Mouse (Mus musculus) heart, embryonic 11.5 days (tissue): ENCODE measurements around the gene Prss57. TPM values are rescaled to one million over a fixed set of nuclear protein-coding genes. Genes with fewer than 3 reads are reported as not detected.

Experiments used
- ATAC-seq: fragments of 200-750 bp; cut with Nextera tagmentation; replicated peaks from 2 replicates; pipeline ENCODE4 v1.8.0; 2017; ENCODE audit warnings: moderate library complexity; ENCODE audit not compliant: insufficient number of reproducible peaks, low FRiP score, low TSS enrichment
- H3K27ac ChIP-seq: fragments of 300-500 bp; sonication (generic); 2 replicates; pipeline ENCODE4 v1.5.1; 2014; ENCODE audit warnings: mild to moderate bottlenecking, low read depth, low read length
- H3K27me3 ChIP-seq: fragments of 300-500 bp; sonication (generic); 2 replicates; pipeline ENCODE4 v1.6.1; 2014; ENCODE audit warnings: mild to moderate bottlenecking, low read length, mixed read lengths; ENCODE audit not compliant: control insufficient read depth, insufficient read depth
- H3K36me3 ChIP-seq: fragments of 300-500 bp; sonication (generic); 2 replicates; pipeline ENCODE4 v1.6.1; 2014; ENCODE audit warnings: mild to moderate bottlenecking, low read length, moderate library complexity, mixed read lengths; ENCODE audit not compliant: control insufficient read depth, insufficient read depth
- H3K4me1 ChIP-seq: fragments of 300-500 bp; sonication (generic); 2 replicates; pipeline ENCODE4 v1.6.1; 2014; ENCODE audit warnings: low read length; ENCODE audit not compliant: control insufficient read depth, insufficient read depth
- H3K4me2 ChIP-seq: fragments of 300-500 bp; sonication (generic); 2 replicates; pipeline ENCODE4 v1.6.1; 2014; ENCODE audit warnings: mild to moderate bottlenecking, moderate library complexity
- H3K4me3 ChIP-seq: fragments of 300-500 bp; sonication (generic); 2 replicates; pipeline ENCODE4 v1.5.1; 2014; ENCODE audit warnings: low read depth, low read length
- H3K9ac ChIP-seq: fragments of 300-500 bp; sonication (generic); 2 replicates; pipeline ENCODE4 v1.6.1; 2014; ENCODE audit warnings: mild to moderate bottlenecking, low read depth, low read length, moderate library complexity
- H3K9me3 ChIP-seq: fragments of 300-500 bp; sonication (generic); replicated peaks from 2 replicates; pipeline ENCODE4 v1.6.1; 2016; ENCODE audit warnings: low read length; ENCODE audit not compliant: control insufficient read depth
- WGBS: fragments of 180-500 bp; shearing (Covaris S2); extraction: QIAGEN DNeasy Blood & Tissue Kit; methylation state at CpG from one replicate; pipeline ENCODE4 v1.1.7; 2014; ENCODE audit not compliant: insufficient replicate concordance; 5-methylcytosine and 5-hydroxymethylcytosine counted together
- polyA plus RNA-seq: library from polyadenylated mRNA; unstranded; fragments of >200 nt; fragmentation: Nextera tagmentation; extraction: Ambion mirVana; gene quantifications from 2 replicates; pipeline ENCODE4 v1.2.1, GENCODE M21; 2014

Prss57 gene
- not detected in 2 replicates for polyA plus RNA-seq

DNA sequence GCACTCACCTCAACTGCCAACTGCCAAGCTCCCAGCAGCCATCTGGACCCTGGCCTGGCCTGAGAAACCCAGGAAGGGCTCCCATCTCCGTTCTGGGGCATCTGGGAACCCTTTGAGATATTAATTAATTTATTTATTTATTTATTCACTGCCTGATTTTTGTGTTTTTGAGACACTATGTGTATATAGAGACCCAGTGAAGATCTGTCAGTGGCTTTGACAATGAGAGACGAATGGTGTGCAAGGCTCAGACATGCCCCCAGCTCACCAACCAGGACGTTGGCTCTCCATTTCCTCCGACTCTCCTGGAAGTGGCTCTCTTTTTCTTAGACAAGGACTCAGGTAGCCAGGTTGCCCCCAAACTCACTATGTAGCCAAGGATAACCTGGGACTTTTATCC, at the start of gene Prss57:
Gene Prss57 (minus strand): TSS at position 101 of the 400 bp plus-strand sequence.
- no peaks in the 10 kb centered on the region for H3K27me3 ChIP-seq
- no peak within 1 kb of the TSS for H3K27ac ChIP-seq
- no peak within 1 kb of the TSS for H3K4me2 ChIP-seq
- no peak within 1 kb of the TSS for H3K4me3 ChIP-seq
- no peak for ATAC-seq
- no peak within 1 kb of the TSS for H3K9ac ChIP-seq
- H3K36me3 ChIP-seq, result no peaks in the 10 kb centered on the region
- H3K4me1 ChIP-seq, result peaks cover 6% of the 10 kb centered on the region; the same call in 1 of the 2 replicates
- 76% methylated on average over 4 of the region's 4 CpGs for WGBS
- no peaks in the 10 kb centered on the region for H3K9me3 ChIP-seq

DNA sequence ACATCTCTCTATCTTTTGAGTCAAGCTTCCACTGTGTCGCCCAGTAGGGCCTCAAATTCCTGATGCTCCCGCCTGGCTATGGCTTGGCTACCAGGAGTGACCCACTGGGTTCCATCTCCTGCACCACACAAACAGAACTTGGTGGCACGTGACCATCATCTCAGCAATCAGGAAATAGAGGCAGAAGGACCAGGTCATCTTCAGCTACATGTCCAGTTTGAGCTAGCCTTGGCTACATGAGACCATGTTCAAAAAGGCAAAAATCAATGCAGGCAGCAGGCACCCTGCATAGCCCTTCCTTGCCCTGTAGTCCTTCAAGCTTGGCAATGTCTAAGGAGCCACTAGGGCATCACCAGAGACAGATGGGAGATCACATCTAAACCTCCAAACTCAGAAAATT, 49.3 kb upstream of the Prss57 start:
- Histone ChIP-seq H3K27me3 (no peaks in the 10 kb centered on the region), H3K9ac (no peak overlapping the region), H3K9me3 (peaks cover 3% of the 10 kb centered on the region; the same call in 1 of the 2 replicates), H3K4me3 (no peak overlapping the region), H3K4me2 (0 out of 2 replicates have a peak overlapping the region, but pooled peaks have one; percentile 91), H3K27ac (peak overlapping the region; percentile 88), H3K36me3 (no peaks in the 10 kb centered on the region), H3K4me1 (peaks cover 12% of the 10 kb centered on the region)
- 87% methylated on average over 3 of the region's 3 CpGs for WGBS
- no peak for ATAC-seq

DNA sequence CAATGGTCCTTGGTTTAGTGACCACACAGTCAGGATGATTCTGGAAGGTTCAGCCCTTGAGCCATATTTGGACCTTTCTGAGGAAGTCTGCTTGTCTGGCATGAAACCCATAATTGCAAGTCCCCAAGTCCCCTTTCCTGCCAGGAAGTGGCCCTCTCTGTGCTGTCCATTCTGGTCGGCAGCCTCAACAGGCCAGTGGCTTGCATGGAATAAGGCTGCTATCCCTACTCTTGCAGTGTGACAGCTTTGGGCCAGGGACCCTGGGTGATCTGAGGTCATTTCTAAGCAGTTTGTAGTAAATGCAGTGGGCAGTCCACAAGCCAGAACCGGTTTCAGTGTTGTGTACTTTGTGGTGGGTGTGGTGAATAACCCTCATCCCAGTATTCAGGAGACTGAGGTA, 47.4 kb upstream of the Prss57 start:
- Histone ChIP-seq H3K4me2 (no peak overlapping the region), H3K9me3 (peaks cover 3% of the 10 kb centered on the region; the same call in 1 of the 2 replicates), H3K4me3 (no peak overlapping the region), H3K27me3 (no peaks in the 10 kb centered on the region), H3K4me1 (peaks cover 12% of the 10 kb centered on the region), H3K9ac (no peak overlapping the region), H3K27ac (no peak overlapping the region), H3K36me3 (no peaks in the 10 kb centered on the region)
- ATAC-seq, result no peak
- 54% methylated on average over 2 of the region's 2 CpGs for WGBS

DNA sequence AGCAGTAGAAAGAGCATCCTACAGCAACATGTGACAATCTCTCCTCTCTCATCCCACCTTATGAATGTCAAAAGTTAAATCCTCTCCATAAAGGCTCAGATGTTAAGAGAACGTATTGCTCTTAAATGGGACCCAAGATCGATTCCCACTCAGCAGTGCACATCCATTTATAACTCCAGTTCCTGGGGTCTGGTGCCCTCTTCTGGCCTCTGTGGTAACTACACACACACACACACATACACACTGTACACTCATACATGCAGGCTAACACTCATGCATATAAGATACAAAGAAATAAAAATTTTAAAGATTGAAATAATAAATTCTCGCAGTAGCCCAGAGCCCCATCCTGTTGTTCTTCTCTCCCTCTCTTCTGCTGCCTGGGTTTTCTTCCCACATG, 46.2 kb upstream of the Prss57 start:
- ATAC-seq, result no peak
- peaks cover 5% of the 10 kb centered on the region; the same call in 1 of the 2 replicates for H3K4me1 ChIP-seq
- H3K9ac ChIP-seq, result no peak overlapping the region
- no peak overlapping the region for H3K27ac ChIP-seq
- H3K4me3 ChIP-seq, result no peak overlapping the region
- H3K36me3 ChIP-seq, result no peaks in the 10 kb centered on the region
- H3K4me2 ChIP-seq, result no peak overlapping the region
- H3K9me3 ChIP-seq, result peaks cover 3% of the 10 kb centered on the region; the same call in 1 of the 2 replicates
- H3K27me3 ChIP-seq, result no peaks in the 10 kb centered on the region
- WGBS, result 95% methylated on average over 3 of the region's 3 CpGs

DNA sequence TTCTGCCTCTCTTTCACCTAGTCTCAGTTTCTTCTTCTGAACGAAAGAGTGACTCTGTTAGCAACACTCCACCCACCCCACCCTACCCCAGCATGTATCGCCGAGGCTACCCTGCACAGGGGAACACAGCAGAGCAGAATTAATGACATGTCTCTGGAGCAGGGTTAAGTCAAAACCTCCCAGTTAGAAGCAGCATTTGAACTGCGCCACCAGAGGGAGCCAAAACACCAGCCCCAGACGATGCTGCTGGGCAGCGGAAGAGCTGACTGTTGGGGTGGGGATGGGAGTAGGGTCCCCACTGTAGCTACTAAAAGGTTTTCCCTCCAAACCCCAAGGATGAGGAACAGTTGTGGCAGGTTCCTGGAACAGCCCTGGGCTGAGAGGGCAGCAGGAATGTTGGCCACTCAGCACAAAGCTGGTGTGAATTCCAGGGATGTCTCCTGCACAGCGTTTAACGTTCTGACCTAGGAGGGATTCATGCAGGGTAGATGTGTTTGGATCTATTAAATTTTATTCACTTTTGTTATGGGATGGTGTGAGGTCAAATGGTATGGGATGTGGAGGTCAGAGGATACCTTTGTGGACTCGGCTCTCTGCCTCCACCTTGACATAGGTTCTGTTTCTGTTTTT, 44.1 kb upstream of the Prss57 start:
- Histone ChIP-seq H3K9me3 (peaks cover 3% of the 10 kb centered on the region; the same call in 1 of the 2 replicates), H3K9ac (no peak overlapping the region), H3K4me2 (peak overlapping the region; percentile 19; the same call in 1 of the 2 replicates), H3K27me3 (no peaks in the 10 kb centered on the region), H3K4me3 (no peak overlapping the region), H3K27ac (no peak overlapping the region), H3K36me3 (no peaks in the 10 kb centered on the region), H3K4me1 (no peaks in the 10 kb centered on the region)
- ATAC-seq, result peak; percentile 44; the same call in 1 of the 2 replicates
- 20% methylated on average over 9 of the region's 9 CpGs for WGBS

DNA sequence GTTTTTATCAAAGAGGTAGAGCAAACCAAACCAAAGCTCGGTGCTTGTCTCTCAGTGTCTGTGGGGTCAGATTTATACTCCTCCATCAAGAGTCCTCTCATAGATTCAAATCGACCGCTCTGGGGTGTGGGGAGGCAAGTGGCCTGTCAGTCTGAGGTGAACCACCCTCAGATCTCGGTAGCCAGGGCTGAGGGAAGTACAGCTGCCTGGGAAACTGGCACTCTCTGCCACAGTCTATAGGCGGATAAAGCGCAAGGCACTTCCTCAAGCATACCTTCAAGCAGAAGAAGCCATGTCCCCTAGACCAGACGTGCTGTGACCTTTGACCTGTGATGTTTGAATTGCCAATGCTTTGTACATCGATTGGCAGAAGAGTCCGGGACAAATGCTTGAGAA, 42.0 kb upstream of the Prss57 start:
- Histone ChIP-seq H3K9ac (no peak overlapping the region), H3K27me3 (no peaks in the 10 kb centered on the region), H3K4me1 (no peaks in the 10 kb centered on the region), H3K9me3 (peaks cover 3% of the 10 kb centered on the region; the same call in 1 of the 2 replicates), H3K4me2 (no peak overlapping the region), H3K27ac (no peak overlapping the region), H3K4me3 (no peak overlapping the region), H3K36me3 (no peaks in the 10 kb centered on the region)
- no peak for ATAC-seq
- 67% methylated on average over 9 of the region's 9 CpGs for WGBS

DNA sequence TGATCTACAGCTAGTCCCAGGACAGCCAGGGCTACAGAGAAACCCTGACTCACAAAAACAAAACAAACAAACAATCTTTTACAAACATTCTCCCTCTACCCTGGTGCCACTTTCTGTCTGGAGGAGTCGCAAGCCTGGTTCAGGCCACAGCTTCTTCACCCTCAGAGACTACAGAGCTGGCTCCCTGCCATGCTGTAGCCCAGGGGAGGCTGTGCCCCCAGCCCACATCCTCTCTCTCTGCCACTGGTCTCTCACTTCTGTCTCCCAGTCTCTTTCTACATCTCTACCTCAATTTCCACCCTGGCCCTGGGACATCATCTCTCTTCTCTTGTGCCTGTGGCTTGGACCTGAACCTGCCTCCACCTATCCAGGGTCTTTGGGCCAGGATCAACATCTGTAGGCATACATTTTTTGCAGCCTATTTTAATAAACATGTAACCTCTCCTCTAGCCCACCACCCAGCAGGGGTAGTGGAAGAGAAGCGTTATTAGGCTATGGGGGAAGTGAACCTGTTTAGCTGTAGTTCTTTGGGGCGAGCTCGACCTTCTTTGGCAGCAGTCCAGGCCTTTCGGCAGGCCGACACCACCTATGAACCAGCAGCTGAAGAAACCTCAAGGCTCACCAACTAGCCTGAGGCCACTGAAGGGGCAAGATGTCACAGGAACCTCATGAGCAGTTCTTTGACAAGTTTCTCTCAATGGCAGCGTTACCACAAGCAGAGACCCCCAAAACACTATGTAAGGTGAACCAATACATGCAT, 41.4 kb upstream of the Prss57 start:
- Histone ChIP-seq H3K9ac (no peak overlapping the region), H3K27ac (no peak overlapping the region), H3K9me3 (peaks cover 3% of the 10 kb centered on the region; the same call in 1 of the 2 replicates), H3K36me3 (no peaks in the 10 kb centered on the region), H3K27me3 (no peaks in the 10 kb centered on the region), H3K4me2 (no peak overlapping the region), H3K4me1 (no peaks in the 10 kb centered on the region), H3K4me3 (no peak overlapping the region)
- 67% methylated on average over 7 of the region's 7 CpGs for WGBS
- ATAC-seq, result no peak

DNA sequence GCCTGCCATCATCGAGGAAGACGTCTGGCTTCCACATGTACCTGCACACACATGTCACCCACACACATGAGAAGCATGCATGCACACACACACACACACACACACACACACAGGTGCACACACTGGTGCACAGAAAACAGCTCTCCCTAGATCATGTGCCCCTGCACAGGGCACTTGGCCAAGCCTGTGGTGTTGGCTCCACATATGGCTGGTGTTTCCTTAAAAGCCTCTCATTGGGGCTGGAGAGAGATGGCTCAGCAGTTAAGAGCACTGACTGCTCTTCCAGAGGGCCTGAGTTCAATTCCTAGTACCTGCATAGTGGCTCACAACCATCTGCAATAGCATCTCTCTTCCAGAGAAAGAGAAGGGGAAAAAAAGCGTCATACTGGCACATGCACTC, 40.8 kb upstream of the Prss57 start:
- no peak overlapping the region for H3K4me2 ChIP-seq
- H3K4me3 ChIP-seq, result no peak overlapping the region
- H3K27ac ChIP-seq, result no peak overlapping the region
- H3K9ac ChIP-seq, result no peak overlapping the region
- no peaks in the 10 kb centered on the region for H3K36me3 ChIP-seq
- 77% methylated on average over 3 of the region's 3 CpGs for WGBS
- no peaks in the 10 kb centered on the region for H3K4me1 ChIP-seq
- H3K9me3 ChIP-seq, result no peaks in the 10 kb centered on the region
- peaks cover 2% of the 10 kb centered on the region; the same call in 1 of the 2 replicates for H3K27me3 ChIP-seq
- ATAC-seq, result no peak
